Mouse (Mus musculus): Measurements from ENCODE around the gene Chst2.

- no peak for TF ChIP-seq CTCF (IDR thresholded peaks at IDR 0.05)
- no peak for TF ChIP-seq POLR2A (IDR thresholded peaks at IDR 0.05; ENCODE audit: insufficient read depth, low read depth, low read length)
Observed at GRCm38 (mm10) chr9:95407586-95408220, 1.2 kb upstream of the Chst2 start.

All from heart, adult 2 months (tissue).